Mouse (Mus musculus): ENCODE results near the gene B3gnt7.

The B3gnt7 gene

DNA sequence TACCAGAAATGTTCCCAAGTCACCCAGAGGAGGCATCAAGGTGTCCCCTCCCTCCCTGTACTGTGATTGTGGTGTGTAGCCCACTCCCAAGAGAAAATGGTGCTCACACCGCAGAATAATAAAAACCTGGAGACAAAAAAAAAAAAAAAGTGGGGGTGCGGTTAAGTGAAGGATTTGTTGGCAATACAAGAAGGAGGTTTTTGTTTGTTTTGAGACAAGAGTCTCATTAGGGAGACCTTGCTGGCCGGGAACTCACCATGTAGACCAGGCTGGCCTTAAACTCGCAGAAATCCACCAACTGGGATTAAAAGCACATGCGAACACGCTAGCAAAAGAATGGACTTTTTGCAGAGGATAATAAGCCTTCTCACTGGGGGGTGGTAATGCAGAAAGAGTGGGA lies at the start of gene B3gnt7:
TSS of gene B3gnt7 (plus strand) at position 301 of the 400 bp plus-strand sequence.
- no peak for DNase-seq (ENCODE audit: low read depth, low spot score)

DNA sequence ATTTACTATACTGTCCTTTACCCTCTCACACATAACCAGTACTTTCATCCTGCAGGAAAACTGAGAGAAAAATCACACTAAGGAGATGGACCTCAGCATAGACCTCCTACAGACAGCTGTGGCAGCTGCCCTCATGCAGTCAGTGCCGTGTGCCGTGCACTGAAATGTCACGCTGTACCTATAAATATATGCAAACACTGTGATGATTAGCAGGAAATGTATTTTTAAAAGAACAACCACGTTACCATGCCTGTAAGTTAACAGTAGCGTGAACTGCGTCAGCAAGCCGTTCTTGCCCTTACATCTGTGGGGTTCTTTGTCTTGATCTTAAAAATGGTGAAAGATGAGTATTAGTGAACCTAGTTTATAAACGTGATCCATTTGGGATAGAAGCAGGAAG lies 49.2 kb upstream of the B3gnt7 start:
- DNase-seq (ENCODE audit: low read depth, low spot score), result no peak

DNA sequence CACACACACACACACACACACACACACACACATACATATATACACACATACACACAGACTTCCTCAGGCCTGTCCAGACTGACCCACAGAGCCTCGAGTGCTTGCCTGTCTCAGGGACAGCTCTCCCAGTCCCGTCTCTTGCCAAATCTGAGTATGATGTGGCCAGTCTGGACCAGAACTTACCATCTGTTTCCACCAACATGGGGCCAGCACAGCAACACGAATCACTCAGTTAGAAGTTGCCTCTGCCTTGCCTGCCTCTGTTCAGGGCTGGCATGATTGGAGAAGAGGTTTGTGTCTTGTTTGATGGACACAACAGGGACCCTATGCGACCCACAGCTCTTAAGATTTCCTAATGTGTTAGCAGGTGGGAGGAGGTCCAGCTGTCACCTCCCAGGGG lies 46.3 kb upstream of the B3gnt7 start:
- DNase-seq (ENCODE audit: low read depth, low spot score), result no peak

DNA sequence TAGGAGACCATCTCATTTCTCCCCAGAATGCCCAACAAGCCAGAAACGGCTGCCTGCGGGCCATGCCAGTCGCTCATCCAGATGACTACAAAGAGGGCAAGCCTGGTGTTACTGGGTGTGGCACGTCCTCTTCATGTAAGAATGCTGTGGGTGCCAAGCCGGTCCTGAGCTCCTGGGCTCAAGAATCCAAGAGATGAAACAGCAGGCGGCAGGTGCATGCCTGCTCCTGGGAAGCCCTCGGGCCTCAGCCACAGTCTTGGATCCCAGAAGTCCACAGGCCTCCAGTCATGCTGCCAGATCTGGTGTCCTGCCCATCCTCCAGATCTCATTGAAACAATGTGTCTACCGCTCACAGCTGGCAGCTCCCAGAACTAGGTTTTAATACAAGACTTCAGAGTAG lies 45.4 kb upstream of the B3gnt7 start:
- DNase-seq (ENCODE audit: low read depth, low spot score), result no peak

DNA sequence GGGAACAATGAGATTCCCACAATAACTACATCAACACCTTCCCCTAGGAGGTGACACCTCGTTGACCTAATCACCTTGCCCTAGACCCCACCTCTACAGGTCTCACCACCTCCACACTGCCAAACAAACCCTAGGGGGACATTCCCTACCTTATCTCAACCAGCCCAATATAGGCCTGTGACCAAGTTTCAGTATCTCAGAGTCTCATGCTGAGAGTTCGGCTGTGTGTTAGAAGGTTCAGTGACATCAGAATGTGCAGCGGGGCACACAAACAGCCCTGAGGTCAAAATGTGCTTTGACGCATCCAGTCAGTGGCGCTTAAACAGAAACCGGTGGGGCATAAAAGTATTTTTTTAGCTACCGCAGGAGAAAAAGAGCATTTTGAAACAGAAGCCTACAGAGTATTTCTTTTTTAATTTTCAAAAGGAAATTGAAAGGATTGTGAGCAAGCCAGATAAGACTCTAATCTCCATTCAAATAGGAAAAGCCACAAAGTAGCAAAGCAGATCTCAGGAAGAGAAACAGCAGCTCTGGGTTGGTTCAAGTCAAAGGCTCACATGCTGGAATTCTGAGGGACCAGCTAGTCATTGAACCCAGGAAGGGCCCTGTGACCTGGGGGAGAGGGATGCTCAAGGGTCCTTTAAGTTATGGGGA lies 44.3 kb upstream of the B3gnt7 start:
- no peak for DNase-seq (ENCODE audit: low read depth, low spot score)

DNA sequence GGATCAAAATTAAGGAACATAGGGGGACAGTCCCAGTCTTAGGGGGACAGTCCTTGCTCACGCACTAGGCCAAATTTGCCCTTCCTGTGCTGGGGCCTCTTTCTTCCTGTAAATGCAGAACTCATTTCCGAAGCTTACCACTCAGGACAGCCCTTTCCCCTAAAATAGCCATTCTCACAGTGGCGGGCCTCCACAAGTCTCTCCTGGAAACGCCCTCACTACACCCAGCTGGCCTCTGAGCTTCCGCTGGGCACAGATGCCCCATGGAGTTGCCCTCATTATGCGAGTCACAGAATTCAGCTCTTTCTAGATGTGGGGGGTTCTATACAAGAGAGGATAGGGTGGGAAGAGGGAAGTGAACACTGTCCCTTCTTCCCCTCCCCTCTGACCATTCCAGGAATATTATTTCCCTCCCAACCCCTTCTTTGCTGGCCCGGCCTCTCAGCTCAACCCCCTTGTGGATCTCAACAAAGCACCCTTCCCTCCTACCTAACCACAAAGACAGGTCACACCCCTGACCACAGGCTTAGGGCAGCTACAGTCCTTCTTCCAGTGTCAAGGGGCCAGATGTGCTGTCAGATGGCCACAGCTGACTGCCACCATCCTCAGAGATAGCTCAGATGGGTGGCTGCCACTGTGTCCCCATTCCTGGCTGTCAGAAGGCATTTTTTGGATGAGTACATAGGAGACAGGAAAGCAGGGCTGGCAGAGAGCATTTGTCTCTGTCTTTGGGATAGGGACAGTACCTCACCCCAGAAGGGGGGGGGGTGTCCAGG lies 38.9 kb upstream of the B3gnt7 start:
- no peak for DNase-seq (ENCODE audit: low read depth, low spot score)

DNA sequence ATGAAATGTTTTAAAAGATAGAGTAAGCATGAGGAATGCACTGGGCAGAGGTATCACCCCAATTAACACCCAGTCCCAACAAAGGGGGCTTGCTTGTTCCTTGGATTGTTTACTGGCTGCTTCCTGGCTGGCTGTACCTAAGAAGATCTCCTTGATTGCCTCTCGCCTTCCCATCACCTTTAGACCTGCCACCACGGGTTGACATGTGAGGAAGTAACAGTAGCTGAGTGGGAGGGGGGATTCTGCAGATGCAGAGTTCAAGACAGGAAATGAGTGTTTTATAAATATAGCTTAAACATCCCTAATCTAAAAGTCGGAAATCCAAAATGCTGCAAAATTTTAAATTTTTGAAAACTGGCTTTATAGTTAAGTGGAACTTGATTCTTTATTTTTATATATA lies 37.6 kb upstream of the B3gnt7 start:
- peak; percentile 57 for DNase-seq (ENCODE audit: low read depth, low spot score)

DNA sequence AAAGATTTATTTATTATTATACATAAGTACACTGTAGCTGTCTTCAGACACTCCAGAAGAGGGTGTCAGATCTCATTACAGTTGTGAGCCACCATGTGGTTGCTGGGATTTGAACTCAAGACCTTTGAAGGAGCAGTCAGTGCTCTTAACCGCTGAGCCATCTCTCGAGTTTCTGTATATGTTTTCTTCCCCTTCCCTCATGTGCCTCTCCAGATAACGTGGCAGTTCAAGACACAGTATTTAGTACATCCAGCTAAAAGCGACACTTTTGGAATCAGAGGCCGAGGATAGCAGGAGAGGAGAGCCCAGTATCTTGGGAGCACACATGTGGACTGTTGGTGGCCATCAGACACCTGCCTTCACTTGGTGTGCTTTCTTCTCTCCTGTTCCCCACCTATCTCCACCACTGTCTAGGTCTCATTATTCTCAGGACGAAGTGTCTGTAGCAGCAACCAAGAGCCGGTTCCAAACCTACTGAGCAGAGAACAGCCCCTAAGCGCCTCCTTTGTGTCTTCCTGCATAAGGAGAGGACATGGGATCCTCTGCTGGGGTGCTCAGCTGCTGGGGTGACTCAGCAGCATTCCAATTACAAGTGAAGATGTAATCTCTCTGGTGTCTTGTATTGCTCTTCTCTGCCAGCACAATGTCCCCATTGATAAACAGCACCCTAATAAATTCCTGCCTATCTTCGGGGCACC lies 34.0 kb upstream of the B3gnt7 start:
- no peak for DNase-seq (ENCODE audit: low read depth, low spot score)

DNA sequence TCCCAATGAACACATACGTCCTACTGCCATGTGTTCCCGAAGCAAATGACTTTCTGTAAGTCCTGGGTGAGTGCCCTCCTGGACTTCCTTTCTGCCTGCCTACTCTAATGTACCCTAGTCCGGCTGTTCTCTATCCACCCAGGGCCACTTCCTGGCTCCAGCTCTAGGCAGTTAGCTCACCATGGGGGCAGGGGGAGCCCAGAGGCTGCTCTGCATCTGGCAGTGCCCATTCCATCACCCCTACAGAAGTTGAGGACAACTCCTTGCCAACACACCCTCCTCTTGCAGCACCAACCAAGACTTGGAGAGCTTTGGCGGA lies 33.5 kb upstream of the B3gnt7 start:
- DNase-seq (ENCODE audit: low read depth, low spot score), result no peak

DNA sequence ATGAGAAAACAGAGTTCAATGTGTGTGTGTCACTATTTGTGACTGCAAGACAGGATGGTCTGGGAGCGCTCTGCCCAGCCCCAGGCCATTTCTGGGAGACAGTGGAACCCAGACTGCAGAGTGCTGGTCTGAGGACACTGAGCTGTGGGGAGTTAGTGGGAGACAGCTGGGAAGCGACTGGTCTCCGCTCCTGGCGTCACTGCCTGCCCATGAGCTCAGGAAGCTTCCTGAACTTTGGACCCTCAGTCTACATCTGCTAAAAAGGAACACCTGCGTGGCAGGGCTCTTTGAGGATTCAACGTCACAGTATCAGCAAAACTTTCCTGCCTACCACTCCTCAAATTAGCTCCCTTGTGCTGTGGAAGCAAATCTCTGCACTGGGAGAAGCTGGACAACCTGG lies 30.9 kb upstream of the B3gnt7 start:
- no peak for DNase-seq (ENCODE audit: low read depth, low spot score)

DNA sequence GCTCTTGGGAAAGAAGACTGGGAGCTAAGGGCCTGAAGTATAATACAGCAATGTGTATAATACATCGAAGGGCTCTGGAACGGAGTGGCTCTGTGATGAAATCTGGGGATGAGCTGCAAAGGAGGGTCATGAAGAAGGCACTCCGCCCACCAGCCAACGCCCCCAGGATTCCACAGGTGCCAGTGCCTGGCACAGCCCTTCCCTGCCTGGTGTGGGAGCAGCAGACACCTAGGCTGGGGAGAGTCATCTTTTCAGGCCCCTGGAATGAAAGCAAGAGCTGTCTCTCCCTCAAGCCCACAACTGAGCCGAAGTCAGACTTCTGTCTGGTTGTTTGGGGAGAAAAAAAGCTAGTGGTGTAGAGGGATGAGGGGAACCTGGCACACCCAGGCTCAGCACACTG lies 25.6 kb upstream of the B3gnt7 start:
- no peak for DNase-seq (ENCODE audit: low read depth, low spot score)

DNA sequence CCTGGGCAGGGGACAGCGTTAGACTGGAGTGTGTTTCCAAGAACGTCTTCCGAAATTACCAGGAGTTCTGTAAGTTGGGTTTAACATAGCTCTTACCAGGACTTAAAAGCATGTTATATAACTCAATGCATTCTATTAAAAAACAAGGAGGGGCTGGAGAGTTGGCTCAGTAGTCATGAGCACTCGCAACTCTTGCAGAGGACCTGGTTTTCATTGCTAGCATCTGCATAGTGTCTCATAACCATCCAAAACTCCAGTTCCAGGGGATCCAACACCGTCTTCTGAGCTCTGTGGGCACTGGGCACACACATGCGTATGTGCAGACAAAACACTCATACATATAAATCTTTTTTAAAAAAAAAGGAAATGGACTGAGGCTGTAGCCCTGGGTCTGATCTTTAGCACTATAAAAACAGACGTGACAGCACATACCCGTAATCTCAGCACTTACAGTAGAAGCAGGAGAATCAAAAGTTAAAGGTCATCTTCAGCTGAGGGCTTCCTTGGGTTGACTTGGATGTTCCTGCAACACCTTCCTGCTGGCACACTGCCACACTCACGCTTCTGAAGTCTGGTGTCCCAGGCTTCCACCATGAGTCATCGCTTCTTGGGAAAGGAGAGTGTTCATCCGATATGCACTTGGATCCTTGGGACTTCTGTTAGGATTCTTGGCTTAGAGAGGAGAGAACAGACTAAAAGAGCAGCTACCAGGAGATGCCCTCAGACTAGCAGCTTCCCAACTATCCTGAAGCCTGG lies 20.7 kb upstream of the B3gnt7 start:
- no peak for DNase-seq (ENCODE audit: low read depth, low spot score)

DNA sequence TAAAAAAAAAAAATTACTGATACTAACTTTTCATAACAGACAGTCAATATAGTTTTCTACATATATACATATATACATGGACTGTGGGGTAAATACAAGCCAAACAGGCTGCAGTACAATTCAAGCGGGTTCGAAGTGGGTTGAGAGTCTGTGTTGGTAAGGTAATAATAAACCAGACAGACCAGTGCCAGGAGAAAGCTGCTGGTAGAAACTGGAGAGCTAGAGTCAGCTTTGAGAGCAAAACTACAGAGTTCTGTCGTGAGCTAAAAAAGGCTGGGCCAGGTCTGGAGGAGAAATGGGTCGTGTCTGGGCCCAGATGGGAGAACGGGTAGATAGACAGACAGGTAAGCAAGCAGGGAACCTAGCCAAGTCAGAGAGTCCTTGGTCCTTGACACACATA lies 18.5 kb upstream of the B3gnt7 start:
- DNase-seq (ENCODE audit: low read depth, low spot score), result no peak

DNA sequence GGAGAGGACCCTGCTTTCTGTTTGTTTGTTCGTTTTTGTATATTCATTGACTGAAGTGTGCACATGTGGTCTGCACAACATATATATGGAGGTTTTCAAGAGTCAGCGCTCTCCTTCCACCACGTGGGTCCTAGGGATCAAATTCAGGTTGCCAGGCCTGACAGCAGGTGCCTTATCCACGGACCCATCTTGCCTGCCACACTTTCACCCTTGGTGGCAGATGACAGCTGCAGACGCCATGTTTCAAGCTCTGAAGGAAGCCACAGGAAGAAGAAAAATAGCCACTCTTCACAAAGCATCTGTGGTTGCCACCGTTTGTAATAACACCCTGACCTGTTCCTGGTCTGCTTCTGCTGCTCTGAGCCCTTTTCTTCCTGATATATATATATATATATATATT lies 17.3 kb upstream of the B3gnt7 start:
- no peak for DNase-seq (ENCODE audit: low read depth, low spot score)

DNA sequence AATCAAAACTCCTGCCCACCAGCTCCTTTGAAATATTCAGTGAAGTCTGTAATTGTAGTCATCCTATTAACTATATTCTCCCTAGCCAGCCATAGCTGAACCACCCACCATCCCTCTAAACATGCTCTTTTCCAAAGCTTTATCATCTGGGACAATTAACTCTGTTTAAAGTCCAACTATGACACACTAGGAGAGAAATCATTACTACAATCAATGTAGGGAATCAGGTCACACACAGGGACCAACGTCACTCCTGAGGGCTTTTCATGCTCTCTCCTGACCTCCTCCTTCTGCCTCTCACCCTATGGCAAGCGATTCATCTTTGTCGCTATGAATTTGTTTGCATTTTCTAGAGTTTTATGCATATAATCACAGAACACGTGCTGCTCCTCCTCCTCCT lies 15.2 kb upstream of the B3gnt7 start:
- DNase-seq (ENCODE audit: low read depth, low spot score), result no peak

DNA sequence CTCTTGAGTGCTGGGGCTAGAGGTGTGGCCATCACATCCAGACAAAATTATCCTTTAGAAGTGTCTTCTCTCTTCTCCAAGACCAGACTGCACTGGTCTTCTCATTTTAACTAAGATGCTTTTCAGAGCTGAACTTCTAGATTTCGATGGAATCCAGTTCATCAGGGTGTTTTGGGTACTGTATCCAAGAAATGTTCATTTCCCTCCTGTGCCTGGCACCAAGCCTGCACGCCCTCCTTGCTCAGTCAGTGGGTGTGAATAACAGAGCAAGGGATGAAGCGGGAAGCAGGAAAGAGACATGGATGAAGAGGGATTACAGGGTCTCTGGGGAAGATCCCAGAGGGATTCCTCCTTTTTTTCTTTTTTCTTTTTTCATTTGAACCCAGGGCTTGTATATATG lies 12.2 kb upstream of the B3gnt7 start:
- DNase-seq (ENCODE audit: low read depth, low spot score), result no peak

DNA sequence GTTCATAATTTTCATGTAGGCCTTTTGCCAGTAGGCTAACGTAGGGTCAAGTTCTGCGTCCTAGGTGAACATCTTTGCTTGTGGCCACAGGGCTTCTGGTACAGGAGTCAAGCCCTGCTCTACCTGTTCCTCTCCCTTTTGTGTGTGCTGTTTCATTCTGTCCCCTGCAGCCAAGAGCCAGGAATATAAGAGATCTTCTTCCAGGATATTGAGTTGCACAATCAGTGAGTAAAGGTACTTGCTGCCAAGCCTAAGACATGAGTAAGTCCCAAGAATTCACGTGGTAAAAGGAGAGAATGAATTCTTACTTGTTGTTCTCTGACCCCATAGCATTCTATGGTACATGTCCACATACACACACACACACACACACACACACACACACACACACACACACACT lies 9.5 kb upstream of the B3gnt7 start:
- no peak for DNase-seq (ENCODE audit: low read depth, low spot score)

DNA sequence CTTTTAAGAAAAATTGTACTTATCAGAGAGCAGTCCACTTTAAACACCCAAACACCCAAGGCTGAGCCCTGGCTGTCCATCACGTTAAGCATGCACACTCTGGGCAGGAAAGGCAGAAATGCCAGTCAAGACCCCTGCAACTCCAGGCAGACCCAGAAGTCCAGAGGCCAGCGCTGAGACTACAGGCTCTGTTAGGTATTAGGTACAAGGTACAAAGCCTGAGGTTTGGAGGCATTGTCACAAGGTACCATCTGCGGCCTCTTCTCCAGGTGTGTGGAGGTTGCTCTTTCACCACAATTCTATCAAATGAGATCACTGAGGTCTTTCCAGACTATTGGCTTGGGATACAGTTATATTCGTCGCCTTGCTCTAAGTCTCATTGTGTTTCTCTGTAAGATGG lies 8.8 kb upstream of the B3gnt7 start:
- no peak for DNase-seq (ENCODE audit: low read depth, low spot score)

DNA sequence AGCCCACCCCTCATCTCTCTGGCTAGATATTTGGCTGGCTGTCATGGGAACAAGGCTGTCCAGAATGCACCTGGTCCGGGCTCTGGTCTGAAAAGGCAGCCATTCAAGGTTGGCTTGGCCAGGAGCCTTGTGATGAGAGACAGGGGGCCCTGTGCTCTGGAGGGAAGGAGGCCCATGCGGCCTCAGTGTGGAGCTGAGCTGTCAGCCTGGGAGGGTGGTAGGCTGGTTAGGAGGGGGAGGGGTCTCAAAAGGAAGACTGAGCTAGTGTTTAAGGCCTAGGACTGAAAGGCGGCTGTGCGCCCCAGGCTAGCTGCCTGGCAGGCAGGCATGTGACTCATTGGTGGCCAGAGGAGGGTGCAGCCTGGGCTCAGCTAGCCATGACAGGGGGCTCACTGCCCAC lies 8.2 kb upstream of the B3gnt7 start:
- DNase-seq (ENCODE audit: low read depth, low spot score), result no peak

DNA sequence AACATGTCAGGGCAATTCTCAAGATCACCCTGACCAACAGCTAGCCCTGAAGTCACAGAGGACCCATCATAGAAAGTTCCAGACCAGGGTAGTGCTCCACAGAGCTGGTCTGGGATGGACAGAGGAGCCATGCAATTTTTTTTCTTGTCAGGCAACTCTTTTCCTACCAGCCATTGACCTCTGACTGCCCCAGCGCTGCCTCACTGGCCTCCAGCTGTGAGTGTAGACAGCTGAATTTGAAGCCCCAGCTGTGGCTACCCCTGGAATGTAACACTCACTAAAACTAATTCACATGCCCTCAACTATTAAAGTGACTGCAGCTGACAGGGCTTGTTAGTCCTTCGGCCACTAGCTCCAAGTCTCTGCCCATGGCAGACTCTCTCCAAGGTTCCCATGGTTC lies 2.5 kb upstream of the B3gnt7 start:
- DNase-seq (ENCODE audit: low read depth, low spot score), result no peak

DNA sequence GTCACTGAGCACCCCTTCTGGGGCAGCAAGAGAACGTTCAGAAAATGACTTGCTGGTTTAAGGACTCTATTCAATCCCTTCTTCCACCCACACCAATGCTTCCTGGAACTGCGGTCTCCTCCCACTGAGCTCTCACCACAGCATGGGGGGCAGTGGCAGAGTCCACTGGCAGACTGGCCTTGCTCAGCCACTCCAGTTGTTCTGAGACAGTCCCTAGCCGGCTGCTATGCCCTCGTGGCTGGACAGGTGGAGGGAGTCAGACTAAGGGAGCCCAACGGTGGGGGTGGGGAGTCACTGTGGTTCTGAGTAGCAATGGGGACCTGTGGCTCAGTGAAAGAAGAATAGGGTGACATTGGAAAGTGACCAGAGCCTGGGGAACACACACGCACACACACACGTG lies 1.9 kb upstream of the B3gnt7 start:
- DNase-seq (ENCODE audit: low read depth, low spot score), result peak; percentile 5

Data from CD4-positive, CD25-positive, alpha-beta regulatory T cell, adult 2 months (primary cell).